Mouse (Mus musculus): ENCODE data around the gene Aipl1. TPM values are rescaled to one million over a fixed set of nuclear protein-coding genes. Genes with fewer than 3 reads are reported as not detected.

Gene Aipl1
- not detected for total RNA-seq (2022)

DNA sequence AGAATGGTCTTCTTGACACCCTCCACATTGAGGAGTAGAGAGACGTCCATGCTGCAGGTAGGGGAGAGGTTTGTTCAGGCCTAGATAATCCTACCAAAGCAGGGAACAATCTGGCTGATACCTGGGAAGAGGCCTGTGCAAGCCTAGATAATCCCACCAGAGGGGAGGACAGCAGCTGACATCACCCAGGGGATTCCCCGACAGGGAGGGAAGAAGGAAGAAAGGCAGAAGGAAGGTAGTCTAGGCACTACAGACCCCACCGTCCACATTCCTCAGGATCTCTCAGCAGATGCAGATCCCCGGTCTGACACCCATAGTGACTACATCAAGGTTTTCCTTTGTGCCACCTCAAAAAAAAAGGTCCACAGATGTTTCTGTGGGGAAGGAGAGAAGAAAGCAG is at the start of gene Aipl1:
Gene Aipl1 (minus strand): TSS at position 101 of the 400 bp plus-strand sequence.
- DNase-seq: no peak

GRCm38 (mm10) chr11:72086251-72087046 is 49.1 kb upstream of the Aipl1 start:
- no peak for DNase-seq

DNA sequence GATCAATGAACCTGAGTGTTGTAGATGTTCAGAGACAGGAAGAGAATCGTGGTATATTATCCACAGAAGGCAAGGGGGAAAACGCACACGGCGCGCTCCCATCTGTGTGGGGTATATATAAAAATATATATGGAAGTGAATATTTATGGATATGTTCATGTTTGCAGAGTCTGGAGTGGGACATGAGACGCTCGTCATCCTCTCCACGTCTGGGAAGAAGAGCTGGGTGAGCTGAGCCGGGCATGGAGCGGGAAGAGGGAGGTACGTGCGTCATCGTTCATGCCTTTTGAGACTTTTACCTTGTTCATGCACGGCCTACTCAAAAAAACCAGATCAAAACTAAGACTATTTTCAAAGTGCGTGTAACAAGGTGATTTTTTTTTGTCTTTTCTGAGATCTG is 47.0 kb upstream of the Aipl1 start:
- no peak for DNase-seq

DNA sequence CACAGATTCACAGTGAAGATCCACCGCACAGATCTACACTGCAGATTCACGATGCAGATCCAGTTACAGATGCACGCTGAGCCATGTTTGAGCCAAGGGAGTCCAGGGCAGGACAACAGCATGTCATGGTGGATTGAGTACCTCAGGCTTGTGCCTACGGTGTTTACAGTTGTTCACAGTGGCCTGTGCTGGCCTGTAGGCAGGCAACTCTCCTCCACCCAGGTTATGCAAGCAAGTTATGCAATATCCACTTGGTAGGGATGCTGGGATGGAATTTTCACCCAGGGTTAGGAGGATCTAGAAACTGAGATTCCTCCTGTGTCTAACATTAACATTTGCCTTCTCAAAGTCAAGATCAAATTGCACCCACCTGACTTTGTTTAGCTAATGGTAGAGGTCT is 45.3 kb upstream of the Aipl1 start:
- DNase-seq: no peak

GRCm38 (mm10) chr11:72080461-72080860 is 43.2 kb upstream of the Aipl1 start:
- no peak for DNase-seq

- DNase-seq: no peak
These were observed 41.3 kb upstream of the Aipl1 start for GRCm38 (mm10) chr11:72078647-72079046.

DNA sequence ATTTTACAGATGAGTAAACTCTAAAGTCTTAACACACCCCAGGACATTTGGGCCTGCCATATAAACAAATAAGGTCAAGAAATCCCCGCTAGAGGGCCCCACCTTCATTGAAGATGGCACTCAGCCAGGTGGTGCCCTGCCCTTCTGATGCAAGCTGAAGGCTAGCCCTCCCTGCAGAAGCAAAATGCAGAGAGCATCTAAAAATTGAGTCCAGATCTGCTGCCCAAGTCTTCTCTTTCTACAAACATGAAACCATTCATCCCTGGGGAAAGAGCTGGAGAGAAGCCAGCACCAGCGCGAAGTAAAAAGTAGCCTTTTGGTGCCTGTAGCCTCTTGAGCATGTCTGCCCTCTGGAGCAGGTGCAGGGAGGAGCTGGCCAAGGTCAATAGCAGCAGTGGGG is 40.7 kb upstream of the Aipl1 start:
- no peak for DNase-seq

DNA sequence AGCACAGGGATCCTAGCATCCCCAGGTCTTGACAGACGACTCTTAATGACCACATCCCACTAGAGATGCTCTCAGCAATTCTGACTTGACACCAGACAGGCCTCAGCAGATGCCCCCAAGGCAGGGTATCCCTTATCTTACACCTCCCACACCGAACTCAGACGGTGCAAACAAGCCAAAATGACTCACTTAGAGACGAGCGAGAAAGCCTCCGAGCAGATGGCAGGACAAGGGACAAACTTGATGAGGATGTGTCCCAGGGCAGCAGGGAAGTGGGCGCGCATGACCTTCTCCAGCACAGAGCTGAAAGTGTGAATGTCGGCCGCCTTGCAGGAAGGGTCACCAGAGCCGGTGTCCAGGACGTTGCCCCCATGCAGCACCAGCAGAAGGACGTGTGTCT is 36.9 kb upstream of the Aipl1 start:
- DNase-seq: no peak

DNA sequence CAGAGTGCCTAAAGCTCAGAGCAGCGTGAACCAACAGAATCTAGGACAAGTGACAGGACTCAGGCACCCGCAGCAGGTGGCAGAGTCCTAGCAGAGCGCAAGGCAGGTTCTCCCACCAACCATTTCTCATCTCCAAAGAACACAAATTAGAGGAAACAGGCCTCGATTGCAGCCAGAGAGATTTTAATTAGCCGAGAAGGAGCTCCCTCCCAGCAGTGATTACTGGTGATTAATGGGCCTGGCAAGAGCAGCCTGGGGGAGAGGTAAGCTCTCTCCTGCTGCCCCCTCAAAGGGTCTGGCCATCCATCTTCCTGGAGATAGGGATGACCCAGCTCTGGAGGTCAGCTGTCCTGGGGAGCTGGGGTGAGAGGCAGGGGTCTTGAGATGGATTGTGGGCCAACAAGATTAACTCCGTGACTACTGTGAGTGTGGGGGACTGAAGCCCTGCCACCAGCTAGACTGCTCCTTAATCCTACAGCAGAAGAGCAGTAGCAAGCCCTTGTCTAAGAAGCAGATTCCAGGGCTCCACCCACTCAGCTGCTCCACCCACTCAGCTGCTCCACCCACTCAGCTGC is 35.1 kb upstream of the Aipl1 start:
- DNase-seq: no peak

- DNase-seq: no peak
These were observed 33.4 kb upstream of the Aipl1 start for GRCm38 (mm10) chr11:72070733-72071132.

DNA sequence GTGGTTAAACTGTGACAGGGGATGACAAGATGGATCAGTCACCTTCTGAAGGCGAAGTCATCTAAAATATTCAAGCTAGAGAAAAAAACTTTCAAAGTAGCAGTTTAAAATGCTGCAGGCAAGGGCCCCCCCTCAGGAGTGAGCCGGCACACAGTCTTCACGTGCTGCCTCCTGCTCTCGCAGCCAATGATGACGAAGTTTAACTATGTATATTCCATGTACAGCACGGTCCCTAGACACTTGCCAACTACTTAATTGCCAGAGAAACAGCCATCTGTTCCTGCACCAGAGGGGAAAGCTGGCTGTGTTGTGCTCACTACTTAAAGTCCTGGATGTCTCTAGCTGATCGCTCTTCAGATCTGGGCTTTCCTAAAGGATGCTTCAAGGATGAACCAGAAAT is 30.7 kb upstream of the Aipl1 start:
- DNase-seq: no peak

GRCm38 (mm10) chr11:72067326-72067725 is 30.0 kb upstream of the Aipl1 start:
- no peak for DNase-seq

- DNase-seq: no peak
These were observed 29.0 kb upstream of the Aipl1 start for GRCm38 (mm10) chr11:72066330-72066729.

GRCm38 (mm10) chr11:72065103-72065502 is 27.8 kb upstream of the Aipl1 start:
- DNase-seq: peak; percentile 88

- no peak for DNase-seq
These were observed 27.1 kb upstream of the Aipl1 start for GRCm38 (mm10) chr11:72064414-72064813.

DNA sequence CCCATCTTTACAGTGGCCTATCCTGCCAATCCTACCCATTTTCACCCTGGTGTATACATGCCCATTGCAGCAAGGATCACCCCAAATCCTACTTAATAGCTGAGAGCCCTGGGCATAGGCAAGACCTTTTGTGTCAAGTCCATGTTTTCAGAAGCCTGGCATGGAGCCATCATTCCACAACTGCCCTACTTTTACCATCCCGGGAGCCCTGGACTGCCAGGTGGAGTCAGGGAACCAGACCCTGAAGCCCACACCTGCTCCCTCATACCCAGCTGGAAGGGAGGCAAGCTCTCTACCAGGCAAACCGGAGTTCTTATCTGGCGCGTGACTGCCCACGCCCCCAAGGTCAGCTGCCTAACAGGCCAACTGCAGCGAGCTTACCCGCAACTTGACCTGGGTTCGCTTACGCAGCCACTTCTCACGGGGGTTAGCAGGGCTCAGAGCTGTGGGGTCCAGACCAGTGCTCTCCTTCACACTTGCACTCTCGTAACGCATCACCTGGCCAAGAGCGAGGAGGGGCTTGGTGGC is 23.8 kb upstream of the Aipl1 start:
- no peak for DNase-seq

DNA sequence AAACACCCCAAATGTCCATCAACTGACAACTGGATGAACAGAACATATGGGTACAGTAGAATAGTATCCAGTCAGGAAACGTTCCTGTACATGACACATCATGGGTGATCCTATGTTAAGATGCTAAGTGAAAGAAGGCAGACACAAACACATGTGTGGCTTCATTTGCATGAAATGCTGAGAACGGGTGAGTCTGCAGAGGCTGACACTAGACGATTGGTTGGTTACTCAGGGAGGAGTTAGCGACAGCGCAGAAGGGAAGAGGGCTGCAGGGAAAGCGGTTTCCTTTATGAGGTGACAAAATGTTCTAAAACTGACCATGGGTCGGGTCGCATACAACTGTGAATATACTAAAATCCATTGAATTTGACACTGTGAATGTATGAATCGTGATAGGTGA is 23.1 kb upstream of the Aipl1 start:
- DNase-seq: no peak

DNA sequence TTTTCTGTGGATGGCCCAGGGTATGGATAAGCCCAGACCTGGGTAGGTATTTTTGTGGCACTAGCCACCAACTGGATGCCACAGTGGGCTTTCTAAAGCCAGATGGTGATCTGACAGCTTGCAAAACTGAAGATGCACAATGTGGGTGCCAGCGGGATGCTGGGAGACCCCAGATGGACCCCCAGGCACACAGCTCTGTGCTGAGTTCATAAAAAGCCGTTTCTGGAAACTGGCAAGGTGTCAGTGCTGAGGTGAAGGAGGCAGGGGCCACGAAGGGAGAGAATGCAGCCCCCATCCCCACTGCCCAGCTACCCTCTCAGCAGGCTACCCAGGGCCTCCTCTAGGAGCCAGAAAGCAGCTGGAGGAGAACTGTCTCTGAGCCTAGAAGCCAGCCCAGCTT is 19.9 kb upstream of the Aipl1 start:
- DNase-seq: no peak

- no peak for DNase-seq
These were observed 17.9 kb upstream of the Aipl1 start for GRCm38 (mm10) chr11:72055176-72055575.

- peak; percentile 42 for DNase-seq
These were observed 15.3 kb upstream of the Aipl1 start for GRCm38 (mm10) chr11:72052636-72053035.

DNA sequence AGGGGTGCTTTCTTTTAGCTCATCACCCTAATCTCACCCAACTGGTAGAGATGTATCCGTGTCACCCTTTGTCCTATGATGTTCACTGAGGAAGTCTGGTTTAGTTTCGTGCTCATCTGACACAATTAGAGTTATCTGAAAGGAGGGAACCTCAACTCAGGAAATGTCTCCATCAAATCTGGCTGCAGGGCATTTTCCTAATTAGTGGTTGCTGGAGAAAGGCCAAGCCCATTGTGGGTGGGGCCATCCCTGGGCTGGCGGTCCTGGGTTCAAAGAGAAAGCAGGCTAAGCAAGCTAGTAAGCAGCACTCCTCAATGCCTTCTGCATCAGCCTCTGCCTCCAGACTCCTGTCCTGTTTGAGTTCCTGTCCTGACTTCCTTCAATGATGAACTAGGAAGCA is 14.9 kb upstream of the Aipl1 start:
- no peak for DNase-seq

DNA sequence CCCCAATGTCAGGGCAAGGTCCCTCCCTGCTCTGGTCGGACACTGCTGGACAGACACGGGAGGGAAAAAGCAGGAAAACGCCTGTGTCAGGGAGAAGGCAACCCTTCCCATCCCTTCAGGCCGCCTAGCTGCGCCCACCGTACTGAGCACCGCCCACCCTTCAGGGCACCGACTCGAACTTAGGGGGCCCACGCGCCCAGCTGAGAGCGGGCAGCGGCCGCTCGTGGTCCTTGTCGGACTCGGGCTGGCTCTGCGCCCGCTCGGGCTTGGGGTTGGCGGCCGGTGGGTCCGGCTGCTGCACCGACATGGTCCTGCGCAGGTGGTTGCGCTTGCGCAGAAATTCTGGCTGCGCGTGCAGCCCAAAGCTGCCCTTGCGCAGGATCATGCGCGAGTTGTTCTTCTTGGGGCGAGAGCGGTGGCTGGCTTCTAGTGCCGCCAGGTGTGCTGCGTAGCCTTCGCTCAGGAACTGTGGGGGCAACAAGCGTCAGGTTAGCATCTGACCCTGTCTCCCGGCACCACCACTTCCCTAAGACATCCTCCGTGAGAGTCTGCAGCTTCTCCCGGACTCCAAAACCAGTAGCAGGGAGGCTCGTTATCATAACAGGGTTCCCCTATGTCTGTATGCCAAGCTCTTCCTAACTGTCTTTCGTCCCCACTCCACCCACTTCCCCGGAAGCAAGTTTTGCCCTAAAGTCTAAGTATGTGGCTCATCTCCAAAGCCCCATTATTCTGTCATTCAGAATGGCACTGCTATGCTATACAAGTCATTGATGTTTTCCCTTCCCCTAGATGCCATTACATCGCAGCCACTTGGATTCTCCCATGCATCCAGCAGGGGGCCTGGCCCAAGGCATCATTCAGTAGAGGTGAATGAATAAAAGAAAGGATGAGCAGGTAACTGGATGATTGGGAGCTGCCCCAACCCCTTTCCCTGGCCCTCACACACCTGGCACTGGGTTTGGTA is 13.9 kb upstream of the Aipl1 start:
- no peak for DNase-seq
